Mouse (Mus musculus) C2C12 (cell line): ENCODE data around the gene Map10. TPM values are rescaled to one million over a fixed set of nuclear protein-coding genes. Genes with fewer than 3 reads are reported as not detected.

Experiments used
- H3K27me3 ChIP-seq: one replicate; pipeline ENCODE4 v1.6.1; 2011; ENCODE audit not compliant: control insufficient read depth, insufficient read depth, insufficient read length
- H3K36me3 ChIP-seq: one replicate; pipeline ENCODE4 v1.6.1; 2011; ENCODE audit not compliant: control insufficient read depth, insufficient read depth
- H3K4me3 ChIP-seq: one replicate; pipeline ENCODE4 v1.5.1; 2011; ENCODE audit warnings: mild to moderate bottlenecking, control low read depth; ENCODE audit not compliant: poor library complexity, insufficient read depth, severe bottlenecking
- H3K79me2 ChIP-seq: one replicate; pipeline ENCODE4 v1.6.1; 2011; ENCODE audit not compliant: control insufficient read depth, insufficient read depth
- H3K79me3 ChIP-seq: one replicate; pipeline ENCODE4 v1.6.1; 2011; ENCODE audit warnings: low read depth, control low read depth
- H3ac ChIP-seq: one replicate; pipeline ENCODE3; 2011; ENCODE audit warnings: low read depth; ENCODE audit not compliant: control insufficient read depth, insufficient read length
- CEBPB ChIP-seq: IDR thresholded peaks from one replicate; pipeline ENCODE4 v1.6.1; 2011; ENCODE audit warnings: low read depth, mild to moderate bottlenecking, control low read depth, moderate library complexity
- CTCF ChIP-seq: IDR thresholded peaks from one replicate; pipeline ENCODE4 v1.5.1; 2011; ENCODE audit not compliant: control insufficient read depth, insufficient read depth, insufficient read length
- FOSL1 ChIP-seq: IDR thresholded peaks from one replicate; pipeline ENCODE4 v1.8.0; 2011; ENCODE audit warnings: mild to moderate bottlenecking, low read length; ENCODE audit not compliant: poor library complexity, insufficient read depth, severe bottlenecking
- MAX ChIP-seq: IDR thresholded peaks from one replicate; pipeline ENCODE4 v1.6.1; 2011; ENCODE audit warnings: mild to moderate bottlenecking, control low read depth
- MYOD1 ChIP-seq: IDR thresholded peaks from one replicate; pipeline ENCODE4 v1.6.1; 2011; ENCODE audit warnings: low read depth; ENCODE audit not compliant: control insufficient read depth, insufficient read length
- MYOG ChIP-seq: IDR thresholded peaks from one replicate; pipeline ENCODE4 v1.6.1; 2011; ENCODE audit not compliant: control insufficient read depth, insufficient read length; ENCODE audit errors: extremely low read depth
- USF1 ChIP-seq: IDR thresholded peaks from one replicate; pipeline ENCODE4 v1.6.1; 2011; ENCODE audit warnings: low read depth, mild to moderate bottlenecking, control low read depth, moderate library complexity
- polyA plus RNA-seq: library from polyadenylated mRNA; unstranded; fragments of >200 nt; fragmentation: generic; extraction: Trizol; gene quantifications from one replicate; pipeline ENCODE4 v1.2.1, GENCODE M21; 2012; ENCODE audit warnings: missing spikeins

Gene Map10
- polyA plus RNA-seq, 1 experiment = not detected

DNA sequence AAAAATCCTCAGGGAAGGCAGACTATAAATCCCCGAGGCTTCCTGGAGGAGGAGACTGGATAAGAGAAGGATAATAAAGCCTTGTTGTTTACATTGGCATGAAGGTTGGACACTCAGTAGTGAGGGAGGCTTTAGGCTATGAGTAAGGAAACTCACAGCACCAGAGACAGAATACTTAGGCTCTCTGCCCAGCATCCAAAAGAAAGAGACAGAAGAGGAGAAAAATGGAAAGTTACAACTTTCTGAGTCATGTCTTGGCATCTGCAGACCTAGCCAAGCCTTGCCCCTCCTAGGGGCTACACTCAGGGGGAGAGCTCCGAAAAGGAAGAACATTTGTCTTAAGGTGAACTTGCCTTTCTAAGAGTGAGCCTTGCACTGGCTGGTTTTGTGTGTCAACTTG, 30.0 kb upstream of the Map10 start:
- no peak for TF ChIP-seq MAX
- TF ChIP-seq USF1 = no peak
- no peak for TF ChIP-seq MYOG
- TF ChIP-seq CTCF = no peak
- no peak for TF ChIP-seq CEBPB
- no peak for TF ChIP-seq FOSL1
- TF ChIP-seq MYOD1 = no peak
- H3K79me2 ChIP-seq = no peaks in the 10 kb centered on the region
- no peaks in the 10 kb centered on the region for H3K27me3 ChIP-seq
- H3K36me3 ChIP-seq = no peaks in the 10 kb centered on the region
- H3K79me3 ChIP-seq = no peaks in the 10 kb centered on the region
- no peak overlapping the region for H3ac ChIP-seq
- H3K4me3 ChIP-seq = no peak overlapping the region

DNA sequence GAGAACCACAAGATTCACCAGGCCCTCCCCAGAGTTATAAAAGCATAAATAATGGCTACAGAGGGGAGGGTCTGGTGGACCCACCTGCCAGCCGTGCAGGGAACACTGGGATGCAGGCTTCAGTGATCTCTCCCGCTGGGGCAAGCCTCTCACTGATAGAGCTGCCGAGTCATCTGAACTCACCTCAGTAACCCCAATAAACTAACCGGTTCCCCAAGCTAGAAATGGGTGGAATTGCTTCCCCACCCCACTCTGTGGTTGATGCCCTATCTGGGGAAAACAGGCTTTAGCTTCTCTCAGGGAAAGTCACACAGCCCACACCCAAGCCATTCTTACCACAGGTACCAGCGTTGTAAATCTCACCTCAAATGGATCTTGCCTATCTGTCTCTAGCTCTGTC, 28.9 kb upstream of the Map10 start:
- H3K79me3 ChIP-seq = no peaks in the 10 kb centered on the region
- no peak overlapping the region for H3K4me3 ChIP-seq
- TF ChIP-seq CEBPB (no peak), MYOD1 (no peak), MAX (no peak), MYOG (no peak), FOSL1 (no peak), CTCF (no peak)
- H3K79me2 ChIP-seq = no peaks in the 10 kb centered on the region
- H3K27me3 ChIP-seq = no peaks in the 10 kb centered on the region
- H3ac ChIP-seq = no peak overlapping the region
- H3K36me3 ChIP-seq = no peaks in the 10 kb centered on the region

DNA sequence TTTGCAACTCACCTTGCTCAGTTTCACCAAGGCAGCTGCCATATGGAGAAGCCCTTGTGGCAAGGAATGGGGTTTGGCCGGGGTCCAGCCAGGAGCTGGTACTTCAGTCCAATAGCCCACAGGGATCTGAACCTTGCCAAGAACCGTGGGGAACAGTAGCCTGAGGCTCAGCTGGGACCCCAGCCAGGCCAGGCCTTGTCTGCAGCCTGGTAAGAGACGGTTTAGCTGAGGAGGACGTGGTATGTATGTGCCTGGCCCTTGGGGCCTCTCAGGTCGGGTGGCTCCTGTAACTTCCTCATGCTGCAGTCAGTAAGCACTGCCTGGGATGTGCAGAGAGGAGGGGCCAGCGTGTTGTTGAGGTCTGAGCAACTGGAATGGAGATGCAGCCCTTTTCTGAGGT, 27.8 kb upstream of the Map10 start:
- H3K79me3 ChIP-seq = no peaks in the 10 kb centered on the region
- TF ChIP-seq CEBPB = no peak
- TF ChIP-seq MYOG = no peak
- no peak for TF ChIP-seq FOSL1
- no peak for TF ChIP-seq CTCF
- no peak for TF ChIP-seq USF1
- no peak for TF ChIP-seq MAX
- no peak for TF ChIP-seq MYOD1
- H3K4me3 ChIP-seq = no peak overlapping the region
- no peaks in the 10 kb centered on the region for H3K79me2 ChIP-seq
- H3ac ChIP-seq = no peak overlapping the region
- no peaks in the 10 kb centered on the region for H3K27me3 ChIP-seq
- H3K36me3 ChIP-seq = no peaks in the 10 kb centered on the region

DNA sequence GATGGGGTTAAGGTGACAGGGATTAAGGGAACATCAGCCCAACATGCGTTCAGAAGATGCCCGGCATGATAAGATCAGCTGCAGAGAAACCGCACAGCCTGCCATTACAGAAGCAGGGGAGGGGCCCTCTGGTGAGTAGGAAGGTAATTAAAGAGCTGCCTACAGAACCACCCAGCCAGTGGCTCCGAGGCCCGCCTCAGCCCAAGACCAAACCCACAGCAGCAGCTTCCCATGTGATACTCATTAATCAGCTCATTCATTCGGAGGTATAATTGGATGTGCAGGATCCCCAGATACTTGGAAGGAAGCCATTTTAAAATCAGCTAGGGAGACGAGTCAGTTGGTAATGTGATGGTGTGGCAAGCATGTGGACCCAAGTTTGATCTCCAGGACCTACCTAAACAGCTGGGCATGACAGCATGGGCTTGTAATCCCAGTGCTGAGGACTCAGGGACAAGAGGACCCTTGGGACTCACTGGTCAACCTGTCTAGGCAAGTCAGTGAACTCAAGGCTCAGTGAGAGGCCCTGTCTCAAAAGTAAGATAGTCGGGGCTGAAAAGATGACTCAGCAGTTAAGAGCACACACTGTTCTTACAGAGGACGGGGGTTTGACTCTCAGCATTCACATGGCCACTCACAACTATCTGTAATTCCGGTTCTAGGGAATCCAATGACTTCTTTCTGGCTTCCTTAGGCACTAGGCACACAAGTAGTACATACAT, 23.7 kb upstream of the Map10 start:
- no peaks in the 10 kb centered on the region for H3K79me2 ChIP-seq
- H3K27me3 ChIP-seq = no peaks in the 10 kb centered on the region
- H3K4me3 ChIP-seq = no peak overlapping the region
- H3ac ChIP-seq = no peak overlapping the region
- no peaks in the 10 kb centered on the region for H3K36me3 ChIP-seq
- TF ChIP-seq MYOD1 (no peak), MAX (no peak), MYOG (no peak), CEBPB (no peak), USF1 (no peak), FOSL1 (no peak), CTCF (no peak)
- H3K79me3 ChIP-seq = no peaks in the 10 kb centered on the region

DNA sequence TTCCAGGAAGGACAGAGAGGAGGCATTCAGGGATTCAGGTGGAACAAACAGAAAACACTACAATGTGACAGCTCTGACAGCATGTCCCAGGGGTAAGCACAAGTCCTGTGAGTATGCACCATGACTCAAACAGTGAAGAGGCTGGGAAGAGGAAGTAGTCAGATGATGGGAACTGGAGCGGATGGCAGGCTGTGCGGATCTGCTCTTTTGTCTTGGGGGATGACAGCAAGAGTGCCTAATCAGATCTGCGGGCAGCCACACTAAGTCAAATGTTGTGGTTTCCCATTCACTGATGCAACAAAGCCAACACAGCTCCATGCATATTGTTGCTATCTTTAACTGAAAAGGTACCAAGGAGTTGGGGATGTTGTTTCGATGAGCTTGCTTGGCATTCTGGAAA, 20.2 kb upstream of the Map10 start:
- H3ac ChIP-seq = no peak overlapping the region
- no peaks in the 10 kb centered on the region for H3K36me3 ChIP-seq
- no peaks in the 10 kb centered on the region for H3K27me3 ChIP-seq
- H3K4me3 ChIP-seq = no peak overlapping the region
- TF ChIP-seq USF1 (no peak), CEBPB (no peak), MYOD1 (no peak), MYOG (no peak), CTCF (no peak), MAX (no peak), FOSL1 (no peak)
- no peaks in the 10 kb centered on the region for H3K79me2 ChIP-seq
- H3K79me3 ChIP-seq = no peaks in the 10 kb centered on the region
